Comparison of ENCODE assay signal across 29 mouse cellular contexts in the genomic region with DNA sequence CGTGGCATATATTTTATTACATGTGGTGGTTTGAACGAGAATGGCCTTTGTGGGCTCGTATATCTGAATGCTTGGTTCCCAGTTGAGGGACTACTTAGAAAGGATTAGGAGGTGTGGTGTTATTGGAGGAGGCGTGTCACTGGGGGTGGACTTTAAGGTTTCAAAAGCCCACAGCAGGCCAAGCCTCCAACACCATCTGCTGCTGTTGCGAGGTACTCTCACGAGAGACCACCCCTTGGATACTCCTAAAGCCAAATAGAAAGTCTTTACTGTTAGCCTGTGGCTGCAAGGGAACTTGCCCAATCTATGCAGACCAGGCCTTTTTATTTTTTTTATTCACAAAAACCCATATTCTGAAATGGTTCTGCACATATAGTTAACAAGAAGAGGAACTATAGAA. TPM values are rescaled to one million over a fixed set of nuclear protein-coding genes. Genes with fewer than 3 reads are reported as not detected.
DNase-seq lines count a peak whose midpoint lies in the region; ATAC-seq lines count a peak whose summit lies in the region.
"Had no signal": no experiment of that assay in that cellular context is flagged by ENCODE, and none has a peak within 500 bp of the region (broad histone marks: within the 10 kb centered on the region; RNA-seq: fewer than 3 reads in every experiment).

No protein-coding gene starts in this region.

- H3K27ac ChIP-seq in embryonic facial prominence, embryonic 13.5 days = no peak overlapping the region
- no peak overlapping the region for H3K27ac ChIP-seq in embryonic facial prominence, embryonic 10.5 days (replicated peaks)
- 0 out of 2 replicates have a peak overlapping the region, but pooled peaks have one; percentile 9 for H3K27ac ChIP-seq in limb, embryonic 15.5 days
- H3K27ac ChIP-seq in limb, embryonic 10.5 days = no peak overlapping the region
- H3K27ac ChIP-seq in midbrain, embryonic 14.5 days (replicated peaks; ENCODE audit: low read depth, low read length) = no peak overlapping the region
- H3K27ac ChIP-seq: embryonic facial prominence, embryonic 12.5 days; embryonic facial prominence, embryonic 15.5 days; forebrain, embryonic 10.5 days; forebrain, embryonic 12.5 days had no signal

- 0 out of 2 replicates have a peak, but pooled peaks have one; percentile 37 for ATAC-seq in embryonic facial prominence, embryonic 13.5 days (ENCODE audit: insufficient number of reproducible peaks, insufficient read depth, low FRiP score, low TSS enrichment, low read depth)
- no peak for ATAC-seq in limb, embryonic 15.5 days (ENCODE audit: insufficient number of reproducible peaks, low FRiP score, low TSS enrichment, low read depth)
- peak; percentile 60 for ATAC-seq in granulocyte monocyte progenitor cell, adult 5-6 weeks (replicated peaks; ENCODE audit: poor library complexity, severe bottlenecking)
- ATAC-seq in midbrain, embryonic 14.5 days (ENCODE audit: low FRiP score, low TSS enrichment) = no peak
- ATAC-seq: activated CD4-positive, CD25-positive, alpha-beta regulatory T cell, adult 4 months; CD4-positive, CD25-positive, alpha-beta regulatory T cell, adult 4 months; forebrain, embryonic 14.5 days; forebrain, postnatal 0 days; Patski had no signal

- WGBS in embryonic facial prominence, embryonic 13.5 days = 87% methylated on average over 6 of the region's 6 CpGs
- 86% methylated on average over 6 of the region's 6 CpGs for WGBS in embryonic facial prominence, embryonic 10.5 days
- 72% methylated on average over 6 of the region's 6 CpGs for WGBS in limb, embryonic 15.5 days
- 89% methylated on average over 6 of the region's 6 CpGs for WGBS in limb, embryonic 10.5 days
- WGBS in midbrain, embryonic 14.5 days = 79% methylated on average over 6 of the region's 6 CpGs

- no peaks in the 10 kb centered on the region for H3K27me3 ChIP-seq in embryonic facial prominence, embryonic 13.5 days
- H3K27me3 ChIP-seq in embryonic facial prominence, embryonic 10.5 days (replicated peaks; ENCODE audit: low read depth, poor library complexity, severe bottlenecking) = no peaks in the 10 kb centered on the region
- H3K27me3 ChIP-seq in limb, embryonic 15.5 days = no peaks in the 10 kb centered on the region
- no peaks in the 10 kb centered on the region for H3K27me3 ChIP-seq in limb, embryonic 10.5 days (ENCODE audit: low read depth, poor library complexity, severe bottlenecking)
- no peaks in the 10 kb centered on the region for H3K27me3 ChIP-seq in midbrain, embryonic 14.5 days (ENCODE audit: control insufficient read depth, insufficient read depth, low read length)
- H3K27me3 ChIP-seq: CH12.LX; embryonic facial prominence, embryonic 12.5 days; embryonic facial prominence, embryonic 15.5 days; forebrain, embryonic 12.5 days; Patski had no signal

- no peak overlapping the region for H3K9ac ChIP-seq in embryonic facial prominence, embryonic 13.5 days
- no peak overlapping the region for H3K9ac ChIP-seq in limb, embryonic 15.5 days
- H3K9ac ChIP-seq in midbrain, embryonic 14.5 days (replicated peaks; ENCODE audit: low read length) = no peak overlapping the region
- H3K9ac ChIP-seq: embryonic facial prominence, embryonic 12.5 days; embryonic facial prominence, embryonic 15.5 days; forebrain, embryonic 12.5 days; forebrain, postnatal 0 days had no signal

- H3K4me2 ChIP-seq in embryonic facial prominence, embryonic 13.5 days = no peak overlapping the region
- H3K4me2 ChIP-seq in limb, embryonic 15.5 days = no peak overlapping the region
- no peak overlapping the region for H3K4me2 ChIP-seq in midbrain, embryonic 14.5 days (ENCODE audit: low read length)
- H3K4me2 ChIP-seq: embryonic facial prominence, embryonic 12.5 days; embryonic facial prominence, embryonic 15.5 days; forebrain, embryonic 12.5 days had no signal

- H3K4me1 ChIP-seq in embryonic facial prominence, embryonic 13.5 days = no peaks in the 10 kb centered on the region
- no peaks in the 10 kb centered on the region for H3K4me1 ChIP-seq in embryonic facial prominence, embryonic 10.5 days
- no peaks in the 10 kb centered on the region for H3K4me1 ChIP-seq in limb, embryonic 15.5 days
- H3K4me1 ChIP-seq in limb, embryonic 10.5 days = no peaks in the 10 kb centered on the region
- H3K4me1 ChIP-seq in midbrain, embryonic 14.5 days (ENCODE audit: control insufficient read depth, insufficient read depth, low read length) = no peaks in the 10 kb centered on the region
- H3K4me1 ChIP-seq: embryonic facial prominence, embryonic 12.5 days; embryonic facial prominence, embryonic 15.5 days had no signal

- no peak for DNase-seq in embryonic facial prominence, embryonic 10.5 days (ENCODE audit: low spot score)
- no peak for DNase-seq in limb, embryonic 10.5 days (ENCODE audit: low spot score)
- no peak for DNase-seq in midbrain, embryonic 14.5 days
- no peak for DNase-seq in thymus, postnatal 4 days
- DNase-seq: adrenal gland, adult 8-10 months; adrenal gland, postnatal 14 days; adrenal gland, postnatal 36 days; B cell, adult 2 months; cerebellum, adult 11-12 months; cerebellum, adult 2 months; cerebellum, adult 9-11 months; cerebellum, postnatal 14 days; cerebellum, postnatal 36 days; embryo, embryonic 11 days; forebrain, postnatal 0 days had no signal

- no peak overlapping the region for H3K4me3 ChIP-seq in embryonic facial prominence, embryonic 13.5 days
- H3K4me3 ChIP-seq in embryonic facial prominence, embryonic 10.5 days = no peak overlapping the region
- no peak overlapping the region for H3K4me3 ChIP-seq in limb, embryonic 15.5 days
- H3K4me3 ChIP-seq in limb, embryonic 10.5 days = no peak overlapping the region
- no peak overlapping the region for H3K4me3 ChIP-seq in midbrain, embryonic 14.5 days (replicated peaks; ENCODE audit: low read depth, low read length)
- H3K4me3 ChIP-seq: embryonic facial prominence, embryonic 12.5 days; embryonic facial prominence, embryonic 15.5 days; erythroblast, embryonic 14.5 days; forebrain, embryonic 10.5 days; forebrain, embryonic 12.5 days had no signal

- H3K9me3 ChIP-seq in embryonic facial prominence, embryonic 13.5 days = no peaks in the 10 kb centered on the region
- no peaks in the 10 kb centered on the region for H3K9me3 ChIP-seq in embryonic facial prominence, embryonic 10.5 days
- H3K9me3 ChIP-seq in limb, embryonic 15.5 days = no peaks in the 10 kb centered on the region
- no peaks in the 10 kb centered on the region for H3K9me3 ChIP-seq in limb, embryonic 10.5 days (replicated peaks)
- no peaks in the 10 kb centered on the region for H3K9me3 ChIP-seq in midbrain, embryonic 14.5 days (ENCODE audit: control insufficient read depth, low read length)
- H3K9me3 ChIP-seq: embryonic facial prominence, embryonic 12.5 days; embryonic facial prominence, embryonic 15.5 days; forebrain, embryonic 10.5 days; forebrain, embryonic 12.5 days; G1E had no signal

- peaks cover 59% of the 10 kb centered on the region for H3K36me3 ChIP-seq in embryonic facial prominence, embryonic 13.5 days
- peaks cover 70% of the 10 kb centered on the region for H3K36me3 ChIP-seq in embryonic facial prominence, embryonic 10.5 days (replicated peaks)
- H3K36me3 ChIP-seq in limb, embryonic 15.5 days = peaks cover 48% of the 10 kb centered on the region
- H3K36me3 ChIP-seq in limb, embryonic 10.5 days = peaks cover 71% of the 10 kb centered on the region
- peaks cover 53% of the 10 kb centered on the region for H3K36me3 ChIP-seq in midbrain, embryonic 14.5 days (ENCODE audit: control insufficient read depth, insufficient read depth, low read length)

RNA-seq across cellular contexts. Expression of a gene that starts 29.1 kb away (rescaled TPM):
- polyA plus RNA-seq in embryonic facial prominence, embryonic 13.5 days (2015; fragmentation: Nextera tagmentation; extraction: Ambion mirVana) = 154 and 159 TPM in 2 replicates
- 88.5 and 90.7 TPM in 2 replicates for polyA plus RNA-seq in embryonic facial prominence, embryonic 10.5 days (2016; fragmentation: Nextera tagmentation; extraction: Ambion mirVana)
- polyA plus RNA-seq in limb, embryonic 15.5 days (2015; fragmentation: Nextera tagmentation; extraction: Ambion mirVana) = 136 and 150 TPM in 2 replicates
- polyA plus RNA-seq in limb, embryonic 10.5 days (2016; fragmentation: Nextera tagmentation; extraction: Ambion mirVana) = 83.6 and 109 TPM in 2 replicates
- total RNA-seq in granulocyte monocyte progenitor cell, adult 5-6 weeks (2014; fragmentation: Nextera tagmentation) = 13.2 and 28.0 TPM in 2 replicates
- total RNA-seq in granulocyte monocyte progenitor cell, adult 5-6 weeks (2017) = 10.5 and 10.8 TPM in 2 replicates
- 53.1 and 71.4 TPM in 2 replicates for polyA plus RNA-seq in midbrain, embryonic 14.5 days (2014; fragmentation: Nextera tagmentation; extraction: Ambion mirVana)

RNA-seq across cellular contexts. Expression of a gene that starts 36.4 kb away (rescaled TPM):
- 94.1 and 105 TPM in 2 replicates for polyA plus RNA-seq in embryonic facial prominence, embryonic 13.5 days (2015; fragmentation: Nextera tagmentation; extraction: Ambion mirVana)
- polyA plus RNA-seq in embryonic facial prominence, embryonic 10.5 days (2016; fragmentation: Nextera tagmentation; extraction: Ambion mirVana) = 58.5 and 61.3 TPM in 2 replicates
- 179 and 182 TPM in 2 replicates for polyA plus RNA-seq in limb, embryonic 15.5 days (2015; fragmentation: Nextera tagmentation; extraction: Ambion mirVana)
- polyA plus RNA-seq in limb, embryonic 10.5 days (2016; fragmentation: Nextera tagmentation; extraction: Ambion mirVana) = 53.4 and 64.7 TPM in 2 replicates
- 40.5 and 41.4 TPM in 2 replicates for total RNA-seq in granulocyte monocyte progenitor cell, adult 5-6 weeks (2014; fragmentation: Nextera tagmentation)
- total RNA-seq in granulocyte monocyte progenitor cell, adult 5-6 weeks (2017) = 71.5 and 76.3 TPM in 2 replicates
- 38.5 and 54.0 TPM in 2 replicates for polyA plus RNA-seq in midbrain, embryonic 14.5 days (2014; fragmentation: Nextera tagmentation; extraction: Ambion mirVana)

Comparison
In these comparisons a context has a peak if more than half of its experiments do, and no peak if none do; other contexts are left out.
1. ATAC-seq: peak in embryonic facial prominence, embryonic 13.5 days (single experiment) and granulocyte monocyte progenitor cell, adult 5-6 weeks (single experiment); none in limb, embryonic 15.5 days (single experiment) and midbrain, embryonic 14.5 days (single experiment).